Mouse (Mus musculus) heart, postnatal 10 days (tissue): ENCODE data around the gene Ifi27. TPM values are rescaled to one million over a fixed set of nuclear protein-coding genes. Genes with fewer than 3 reads are reported as not detected.
"Not testable (repeated sequence)": the region's sequence is repeated elsewhere in the genome, so short reads cannot be mapped to it uniquely, and the experiment has no call there.

Source experiments
- DNase-seq, 2 experiments: peaks; one replicate each; pipeline ENCODE4 v3.0.0; 2021
- intact Hi-C: fragments of 180-260 bp; cut with DNase I; formaldehyde crosslinking; loops from one replicate; pipeline ENCODE4 v1.15.1; 2025
- total RNA-seq, 2 experiments: library from RNA; stranded (reverse); gene quantifications; 2 replicates each; pipeline ENCODE4 v1.2.3; 2021

Ifi27 gene
- 100 to 1,000 TPM in 1 of 2 experiments, 10 to 100 TPM in 1; 75.4 to 153 TPM for total RNA-seq

GRCm38 (mm10) chr12:103433986-103434731, at the start of gene Ifi27:
Gene Ifi27 (plus strand): TSS chr12:103434211.
- peak; percentile 84 to 85 for DNase-seq
- intact Hi-C loops = no loop called here

- intact Hi-C loops = no loop called here
- DNase-seq = peak; percentile 99
These were observed 45.3 kb upstream of the Ifi27 start, which contains the start of gene Otub2 for GRCm38 (mm10) chr12:103388505-103389347. Gene Otub2 (plus strand): TSS chr12:103388682.

- intact Hi-C loops = no loop called here
These were observed 44.7 kb upstream of the Ifi27 start for GRCm38 (mm10) chr12:103389348-103389727.

GRCm38 (mm10) chr12:103389982-103390381, 44.0 kb upstream of the Ifi27 start:
- intact Hi-C loops = no loop called here
- no peak for DNase-seq

More at GRCm38 (mm10) chr12:103389348-103389727, 44.7 kb upstream of the Ifi27 start:
- DNase-seq = no peak

- intact Hi-C loops = no loop called here
- DNase-seq = no peak
These were observed 42.9 kb upstream of the Ifi27 start for GRCm38 (mm10) chr12:103391098-103391497.

- intact Hi-C loops = no loop called here
- no peak for DNase-seq
These were observed 40.5 kb upstream of the Ifi27 start for GRCm38 (mm10) chr12:103393528-103393927.

- DNase-seq = no peak
- intact Hi-C loops = no loop called here
These were observed 38.3 kb upstream of the Ifi27 start for GRCm38 (mm10) chr12:103395486-103396275.

- intact Hi-C loops = no loop called here
- peak; percentile 19 to 23 for DNase-seq
These were observed 37.3 kb upstream of the Ifi27 start for GRCm38 (mm10) chr12:103396751-103397150.

GRCm38 (mm10) chr12:103404131-103404530, 29.9 kb upstream of the Ifi27 start:
- no peak for DNase-seq
- intact Hi-C loops = no loop called here

GRCm38 (mm10) chr12:103407720-103408119, 26.3 kb upstream of the Ifi27 start, which contains the start of gene 9330161L09Rik:
Gene 9330161L09Rik (minus strand): TSS chr12:103407820.
- intact Hi-C loops = no loop called here

GRCm38 (mm10) chr12:103408144-103408543, 25.9 kb upstream of the Ifi27 start:
- intact Hi-C loops = no loop called here
- DNase-seq = no peak

More at GRCm38 (mm10) chr12:103407720-103408119, 26.3 kb upstream of the Ifi27 start, which contains the start of gene 9330161L09Rik:
- no peak for DNase-seq

- intact Hi-C loops = loop anchor here (5.0 kb wide), 1 partner anchor 217 kb away; no protein-coding TSS in a partner anchor
- no peak for DNase-seq
These were observed 8.8 kb upstream of the Ifi27 start for GRCm38 (mm10) chr12:103425016-103425728.

GRCm38 (mm10) chr12:103425729-103426470, 8.1 kb upstream of the Ifi27 start, which contains the start of gene Ddx24:
Gene Ddx24 (minus strand): TSS chr12:103425830.
- peak; percentile 99 for DNase-seq
- intact Hi-C loops = loop anchor here (1.0 to 5.0 kb wide), 2 partner anchors 66 to 216 kb away; no protein-coding TSS in a partner anchor

- no peak for DNase-seq
- intact Hi-C loops = loop anchor here (1.0 to 5.0 kb wide), 2 partner anchors 66 to 216 kb away; no protein-coding TSS in a partner anchor
These were observed 7.3 kb upstream of the Ifi27 start for GRCm38 (mm10) chr12:103426710-103427109.

- intact Hi-C loops = no loop called here
- DNase-seq = peak; percentile 10 to 25
These were observed 581 bp upstream of the Ifi27 start for GRCm38 (mm10) chr12:103433430-103433829.

GRCm38 (mm10) chr12:103434861-103435260, 850 bp downstream of the Ifi27 start:
- DNase-seq = no peak
- intact Hi-C loops = no loop called here

GRCm38 (mm10) chr12:103437601-103438000, 3.6 kb downstream of the Ifi27 start:
- no peak for DNase-seq

GRCm38 (mm10) chr12:103443524-103443923, 9.5 kb downstream of the Ifi27 start, which contains the start of gene Ifi27l2a:
Gene Ifi27l2a (minus strand): TSS chr12:103443680.
- intact Hi-C loops = no loop called here
- DNase-seq = no peak

More at GRCm38 (mm10) chr12:103437601-103438000, 3.6 kb downstream of the Ifi27 start:
- intact Hi-C loops = no loop called here

- intact Hi-C loops, DNase-seq: not testable (repeated sequence)
These were observed 10.2 kb downstream of the Ifi27 start for GRCm38 (mm10) chr12:103444261-103444660.
